Mouse (Mus musculus): ENCODE data around the gene Schip1.

DNA sequence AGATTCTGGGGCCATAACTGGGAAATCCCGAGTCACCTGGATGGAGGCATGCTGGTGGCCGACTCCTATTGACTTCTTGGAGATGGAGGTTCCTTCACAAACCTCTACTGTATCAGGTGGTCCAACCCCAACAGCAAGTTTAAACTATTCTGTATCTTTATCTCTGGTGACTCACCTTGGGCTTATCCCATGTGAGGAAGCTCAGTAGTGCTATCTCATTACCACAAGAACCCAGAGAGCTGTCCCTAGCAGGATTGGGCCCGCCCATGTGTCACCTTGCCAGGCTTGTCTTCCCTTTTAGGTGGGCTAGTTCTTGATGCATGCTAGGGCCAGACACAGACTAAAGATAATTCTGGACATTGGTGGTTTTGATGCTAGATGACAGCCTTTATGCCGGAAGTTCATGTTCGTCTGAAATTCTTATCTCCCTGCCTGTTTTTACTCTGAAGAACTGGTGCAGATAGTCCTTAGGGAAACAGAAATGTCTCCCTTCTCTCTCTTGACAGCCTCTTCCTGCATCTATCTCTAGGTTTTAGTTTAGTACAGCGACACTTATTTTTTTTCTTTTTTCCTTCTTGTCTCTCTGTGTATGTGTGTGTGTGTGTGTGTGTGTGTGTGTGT lies 435.0 kb downstream of the Schip1 start:
- TF ChIP-seq CTCF (conservative IDR thresholded peaks at IDR 0.05; ENCODE audit: insufficient read depth, insufficient read length, low read depth, low read length) (no peak), POLR2A (IDR thresholded peaks at IDR 0.05; ENCODE audit: low read depth, low read length) (no peak)

All from kidney, adult 2 months (tissue).